Mouse (Mus musculus) liver, adult 2 months (tissue): ENCODE measurements around the gene Cacng2.

Experiments used
- CTCF ChIP-seq: fragments of 200-500 bp; IDR thresholded peaks from 2 replicates; pipeline ENCODE4 v1.5.1; 2011; ENCODE audit warnings: low read depth, low read length, control low read depth
- POLR2A ChIP-seq: fragments of 200-500 bp; IDR thresholded peaks from 2 replicates; pipeline ENCODE4 v1.6.1; 2011; ENCODE audit warnings: low read length, control low read depth; ENCODE audit not compliant: insufficient read depth; ENCODE audit errors: extremely low read depth

DNA sequence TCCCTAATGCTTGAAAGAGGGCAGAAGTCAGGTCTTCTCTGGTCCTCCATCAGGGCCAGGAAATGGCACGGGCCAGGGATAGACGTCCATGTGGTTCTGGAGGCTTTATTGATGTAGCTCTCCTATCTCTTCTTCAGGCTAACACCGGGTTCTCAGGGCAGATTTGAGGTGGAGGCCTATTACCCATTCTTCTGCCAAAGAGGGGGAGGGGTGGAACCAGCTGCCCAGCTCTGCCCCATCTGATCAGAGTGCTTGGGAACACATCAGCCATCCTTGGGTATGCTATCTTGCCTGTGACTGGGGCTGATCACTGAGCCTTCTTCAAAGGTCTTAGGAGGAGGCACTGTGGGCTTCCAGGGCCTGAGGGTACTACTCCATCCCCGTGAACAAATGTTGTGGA lies 39.5 kb downstream of the Cacng2 start:
- no peak for TF ChIP-seq POLR2A
- no peak for TF ChIP-seq CTCF
